Mouse (Mus musculus) urinary bladder, adult 2 months (tissue): ENCODE results near the gene Csnk2a2. TPM values are rescaled to one million over a fixed set of nuclear protein-coding genes. Genes with fewer than 3 reads are reported as not detected.

Experiments
- DNase-seq: peaks from one replicate; pipeline ENCODE4 v3.0.0; 2022; ENCODE audit warnings: low spot score
- polyA plus RNA-seq: library from polyadenylated mRNA; depleted of rRNA; stranded (reverse); fragments of >200 nt; gene quantifications from 2 replicates; pipeline ENCODE4 v1.2.3, GENCODE M21; 2012

Csnk2a2 gene
- polyA plus RNA-seq, 1 experiment = 38.6 TPM

DNA sequence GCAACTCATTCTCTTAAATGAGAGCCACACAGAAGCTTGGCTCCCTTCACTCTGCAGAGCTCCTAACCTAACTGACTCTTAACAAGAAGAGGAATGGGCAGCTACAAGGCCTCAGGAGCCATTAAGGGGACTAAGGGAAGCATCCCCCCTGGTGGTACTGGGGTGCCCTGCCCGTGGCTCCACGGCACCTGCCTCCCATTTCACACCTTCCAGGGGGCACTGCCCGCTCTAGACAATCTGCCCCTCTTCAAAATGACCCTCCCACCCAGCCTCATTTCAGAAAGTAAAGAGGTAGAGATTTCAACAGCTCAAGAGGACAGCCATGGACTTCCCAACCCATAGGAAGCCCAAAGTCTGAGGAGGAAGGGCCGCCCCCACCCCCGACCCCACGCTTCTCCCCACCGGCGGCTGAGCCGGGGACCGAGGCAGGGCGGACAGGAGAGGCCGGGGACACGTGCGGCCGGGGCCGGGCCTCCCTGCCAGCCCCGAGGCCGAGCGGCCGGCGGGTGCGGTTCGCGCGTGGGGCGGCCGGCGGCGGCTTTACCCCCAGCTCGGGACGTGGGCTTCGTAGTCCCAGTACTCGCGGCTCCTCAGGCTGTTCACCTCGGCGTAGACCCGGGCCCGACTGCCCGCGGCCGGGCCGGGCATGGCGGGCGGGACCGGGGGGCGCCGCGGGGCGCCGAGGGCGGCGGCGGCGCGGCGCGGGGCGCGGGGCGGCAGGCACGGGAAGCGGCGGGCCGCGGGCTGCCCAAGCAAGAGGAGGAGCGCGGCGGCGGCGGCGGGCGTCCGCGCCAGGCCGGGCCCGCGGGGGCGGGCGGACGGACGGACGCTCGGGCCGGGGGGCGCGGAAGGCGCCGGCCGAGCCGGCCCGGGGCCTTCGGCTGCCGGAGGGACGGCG is 1.8 kb downstream of the Csnk2a2 start:
- DNase-seq = peak; percentile 29

- DNase-seq = no peak
Measured at GRCm38 (mm10) chr8:95470008-95470407, 19.8 kb downstream of the Csnk2a2 start.

DNA sequence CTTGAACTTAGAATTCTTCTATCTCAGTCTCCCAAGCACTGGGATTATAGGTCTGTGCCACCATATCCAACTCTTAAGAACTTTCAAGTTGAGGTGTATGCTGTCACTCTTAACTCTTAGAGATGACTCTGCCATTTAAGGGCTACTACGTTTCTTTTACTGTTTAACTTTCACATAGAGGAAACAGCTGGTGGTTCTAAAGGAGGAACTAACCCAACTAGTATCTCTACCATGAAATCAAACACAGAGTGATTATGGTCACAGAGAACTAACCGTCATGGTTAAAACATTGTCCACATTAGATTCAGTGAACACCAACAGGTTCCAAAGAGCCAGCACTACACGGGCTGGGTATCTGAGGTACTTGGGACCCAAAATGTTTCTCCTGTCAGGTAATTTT is 20.8 kb downstream of the Csnk2a2 start:
- no peak for DNase-seq

GRCm38 (mm10) chr8:95466543-95466942 is 23.3 kb downstream of the Csnk2a2 start:
- DNase-seq = no peak

DNA sequence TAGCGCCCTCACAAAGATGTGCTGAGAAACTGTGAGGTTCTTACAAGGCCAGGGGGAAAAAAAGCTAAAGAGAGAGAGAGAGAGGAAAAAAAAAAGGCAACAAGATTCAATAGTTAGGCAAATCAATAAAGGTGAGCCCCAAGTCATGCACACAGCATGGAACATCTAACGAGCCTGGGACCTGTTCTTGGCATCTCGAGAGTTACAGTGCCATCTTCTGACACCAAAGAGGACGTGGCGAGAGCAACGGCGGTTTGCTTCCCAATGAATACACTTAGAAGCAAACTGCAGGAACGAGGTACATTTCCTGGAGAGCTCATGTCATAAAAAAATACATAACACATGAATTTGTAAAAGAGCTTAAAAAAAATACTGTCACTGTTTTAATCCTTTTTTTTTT is 37.3 kb downstream of the Csnk2a2 start:
- no peak for DNase-seq

DNA sequence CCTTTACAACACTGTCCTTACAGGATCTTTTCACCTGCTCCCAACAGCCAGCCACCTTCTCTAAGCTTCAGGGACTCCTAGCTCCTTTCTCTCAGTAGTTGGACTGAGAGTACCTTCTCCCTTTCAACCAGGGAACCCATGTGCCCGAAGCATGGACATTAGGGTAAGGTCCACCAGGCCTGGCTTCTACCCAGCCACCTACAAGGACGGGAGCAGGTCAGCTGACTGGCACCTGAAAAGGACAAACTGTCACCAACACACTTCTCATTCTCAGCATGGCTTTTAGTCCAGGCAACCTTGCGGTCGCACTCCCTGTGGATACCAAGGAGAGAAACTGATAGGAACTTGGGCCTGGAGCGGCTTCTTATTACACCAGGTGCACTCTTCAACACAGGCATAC is 39.6 kb downstream of the Csnk2a2 start:
- no peak for DNase-seq

DNA sequence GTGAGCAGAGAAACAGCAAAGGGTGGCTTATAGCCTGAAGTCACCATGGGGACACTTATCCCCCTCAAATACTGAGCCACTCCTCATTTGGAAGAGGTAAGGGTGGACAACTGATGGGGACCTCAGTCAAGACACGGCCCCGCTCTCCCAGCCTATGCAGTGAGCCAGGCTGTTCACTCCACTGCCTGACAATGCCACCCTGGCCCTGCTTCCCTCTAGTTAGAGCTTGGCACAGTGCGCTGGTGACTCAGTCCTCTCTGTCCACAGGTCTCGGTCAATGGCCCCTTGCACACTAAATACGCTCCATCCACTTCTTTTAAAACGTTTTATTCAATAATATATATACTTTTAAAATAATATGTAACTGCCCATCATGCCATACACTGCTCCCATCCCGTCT is 42.2 kb downstream of the Csnk2a2 start:
- no peak for DNase-seq

DNA sequence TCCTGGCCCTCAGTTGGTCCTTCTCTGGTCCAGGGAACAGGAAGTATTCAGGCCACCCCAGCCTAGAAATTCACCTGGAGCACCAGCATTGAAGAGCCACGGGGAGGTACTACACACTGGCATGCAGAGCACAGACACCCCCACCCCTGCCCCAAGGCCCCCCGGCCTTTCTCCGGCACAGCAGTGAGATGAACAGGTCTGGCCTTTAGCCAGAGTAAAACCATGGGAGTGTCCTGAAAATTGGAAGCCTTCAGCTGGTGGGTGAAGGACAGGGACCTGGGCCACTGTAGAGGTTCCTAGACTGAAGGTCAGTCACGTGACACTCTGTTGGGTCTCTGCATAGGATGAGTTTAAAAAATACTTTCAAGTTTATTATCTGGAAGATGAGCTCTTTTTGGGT is 44.8 kb downstream of the Csnk2a2 start:
- DNase-seq = no peak

- DNase-seq = no peak
Measured at GRCm38 (mm10) chr8:95441491-95442039, 48.3 kb downstream of the Csnk2a2 start.

DNA sequence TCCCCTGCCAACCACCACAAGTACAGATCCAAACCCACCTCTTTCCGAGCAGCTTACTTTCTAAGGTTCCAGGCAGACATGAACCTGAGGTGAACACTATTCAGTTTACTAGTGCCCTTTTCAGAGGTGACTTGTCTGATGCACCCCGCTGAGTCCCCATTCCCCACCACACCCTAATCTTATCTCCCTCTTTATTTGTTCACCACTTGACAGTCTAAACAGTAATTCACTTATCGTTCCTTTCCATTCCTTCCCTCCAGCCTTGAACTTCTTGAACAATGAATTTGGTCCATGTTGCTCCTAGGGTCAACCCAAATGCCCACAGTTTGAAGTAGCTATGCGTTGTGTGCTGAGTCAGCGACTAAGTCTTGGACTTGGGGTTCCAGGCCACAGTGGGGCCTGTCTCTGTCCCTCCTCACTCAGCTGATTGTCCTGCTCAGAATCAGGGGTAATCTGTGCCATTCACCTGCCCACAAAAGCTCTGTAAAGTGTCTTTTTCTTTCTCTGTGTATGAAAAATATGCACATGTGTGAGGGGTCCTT is 49.6 kb downstream of the Csnk2a2 start:
- DNase-seq = no peak

GRCm38 (mm10) chr8:95439421-95439820 is 50.4 kb downstream of the Csnk2a2 start:
- DNase-seq = no peak

GRCm38 (mm10) chr8:95437341-95437992 is 52.4 kb downstream of the Csnk2a2 start:
- no peak for DNase-seq

GRCm38 (mm10) chr8:95435930-95436329 is 53.9 kb downstream of the Csnk2a2 start:
- DNase-seq = no peak

- no peak for DNase-seq
Measured at GRCm38 (mm10) chr8:95435471-95435870, 54.4 kb downstream of the Csnk2a2 start.

- peak; percentile 99 for DNase-seq
Measured at GRCm38 (mm10) chr8:95434686-95435439, 55.0 kb downstream of the Csnk2a2 start, which contains the start of gene Cfap20. TSS of gene Cfap20 (minus strand) at chr8:95434869.

DNA sequence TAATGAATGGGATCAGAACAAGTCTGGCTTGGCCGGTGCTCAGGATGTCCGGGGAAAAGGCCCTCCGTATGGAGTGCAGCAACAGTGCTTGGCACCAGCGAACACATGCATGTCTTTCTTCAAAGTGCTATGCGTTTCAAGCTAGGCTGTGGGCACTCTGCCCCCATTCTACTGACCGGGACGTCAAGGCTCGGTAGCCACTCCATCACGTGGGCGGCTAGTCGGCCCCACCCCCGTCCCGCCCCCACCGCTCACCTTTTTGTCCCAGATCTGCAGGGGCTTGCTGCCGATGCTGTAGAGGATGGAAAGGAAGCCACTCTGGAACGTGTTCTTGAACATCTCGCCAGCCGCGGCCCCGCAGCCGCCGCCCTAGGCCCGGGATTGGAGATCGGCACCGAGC is 55.6 kb downstream of the Csnk2a2 start:
- no peak for DNase-seq

DNA sequence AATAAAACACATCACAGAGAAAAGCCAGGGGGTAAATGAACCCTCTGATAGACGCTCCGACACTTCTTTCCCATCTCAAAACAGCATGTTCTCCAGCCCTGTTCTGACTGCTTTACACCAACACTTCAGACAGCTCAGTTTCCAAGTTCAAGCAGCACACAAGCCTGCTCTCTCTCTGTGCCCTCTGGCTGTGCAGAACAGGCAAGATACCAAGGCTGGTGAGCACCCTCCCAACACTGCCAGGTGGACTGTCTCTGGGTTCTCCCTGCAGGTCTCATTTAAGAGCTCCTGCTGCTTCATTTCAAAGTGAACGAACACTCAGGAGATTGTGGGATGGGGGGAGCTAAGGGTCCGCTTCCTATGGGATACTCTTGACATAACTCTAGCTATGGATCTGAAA is 56.7 kb downstream of the Csnk2a2 start:
- no peak for DNase-seq

- no peak for DNase-seq
Measured at GRCm38 (mm10) chr8:95432471-95432870, 57.4 kb downstream of the Csnk2a2 start.

GRCm38 (mm10) chr8:95429945-95430344 is 59.9 kb downstream of the Csnk2a2 start:
- DNase-seq = no peak

DNA sequence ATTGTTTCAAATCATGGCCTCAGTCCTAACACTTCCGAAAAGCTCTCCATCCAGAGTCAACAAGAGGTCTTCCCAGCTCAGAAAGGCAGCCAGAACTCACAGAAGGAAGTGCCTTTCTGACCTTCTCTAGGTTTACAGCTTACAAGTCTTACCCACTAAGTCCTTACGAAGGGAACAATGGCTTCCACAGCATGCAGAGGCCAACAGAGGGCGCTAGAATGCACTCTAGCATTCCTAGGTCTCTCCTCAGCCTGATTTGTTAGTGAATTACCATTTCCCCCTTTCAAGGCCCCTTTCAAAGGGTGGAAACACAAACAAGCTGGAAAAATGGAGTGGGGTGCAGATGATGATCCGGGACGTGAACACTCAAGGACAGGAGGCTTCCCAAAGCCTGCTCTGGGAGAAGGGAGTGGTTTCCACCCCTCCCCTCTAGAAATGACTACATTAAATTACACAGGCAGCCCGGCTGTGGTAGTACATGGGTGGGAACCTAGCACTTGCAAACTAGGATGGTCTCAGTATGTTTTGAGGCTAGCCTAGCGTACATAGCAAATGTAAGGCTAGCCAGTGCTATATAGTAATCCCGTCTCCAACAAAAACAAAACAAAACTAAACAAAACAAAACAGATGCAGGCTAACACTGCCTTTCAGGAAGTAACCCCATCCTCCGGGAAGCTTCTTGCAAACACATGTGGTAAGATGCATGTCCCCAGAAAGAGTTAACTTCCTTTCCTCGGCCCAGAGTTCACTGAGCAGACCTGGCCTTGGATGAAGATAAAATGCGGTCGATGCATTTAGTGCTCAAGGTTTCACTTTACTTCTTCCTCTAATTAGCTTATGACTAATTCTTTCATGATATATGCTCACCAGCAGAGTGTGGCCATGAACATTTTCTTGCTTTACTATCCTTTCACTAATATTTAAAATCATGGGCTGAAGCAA is 62.0 kb downstream of the Csnk2a2 start:
- no peak for DNase-seq
